Mouse (Mus musculus) c-Kit-negative CD71-positive TER-119-positive erythroid progenitor cells, embryonic 14.5 days (primary cell): ENCODE measurements around the gene Fam192a.

Source experiments
- DNase-seq: peaks from one replicate; pipeline ENCODE4 v3.0.0-alpha.2; 2013; ENCODE audit warnings: low read depth, low spot score

Fam192a gene

DNA sequence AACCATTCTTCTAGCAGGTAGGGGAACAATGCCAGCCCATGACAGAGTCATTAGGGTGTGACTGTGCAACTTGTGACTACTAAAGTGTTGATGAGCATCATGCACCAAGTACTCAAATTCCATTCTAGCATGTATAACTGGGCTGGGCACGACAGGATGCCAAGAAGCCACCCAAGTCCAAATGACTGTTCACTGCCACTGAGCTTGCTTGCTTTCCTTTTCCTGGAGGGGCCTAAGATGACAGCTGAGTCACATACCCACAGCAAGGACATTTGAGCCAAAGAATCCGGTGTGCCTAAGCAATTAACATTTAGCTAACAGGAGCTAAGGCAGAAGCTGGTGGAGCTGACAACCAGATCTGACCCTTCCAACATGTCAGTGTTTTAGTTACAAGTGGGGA is 29.9 kb downstream of the Fam192a start:
- no peak for DNase-seq

DNA sequence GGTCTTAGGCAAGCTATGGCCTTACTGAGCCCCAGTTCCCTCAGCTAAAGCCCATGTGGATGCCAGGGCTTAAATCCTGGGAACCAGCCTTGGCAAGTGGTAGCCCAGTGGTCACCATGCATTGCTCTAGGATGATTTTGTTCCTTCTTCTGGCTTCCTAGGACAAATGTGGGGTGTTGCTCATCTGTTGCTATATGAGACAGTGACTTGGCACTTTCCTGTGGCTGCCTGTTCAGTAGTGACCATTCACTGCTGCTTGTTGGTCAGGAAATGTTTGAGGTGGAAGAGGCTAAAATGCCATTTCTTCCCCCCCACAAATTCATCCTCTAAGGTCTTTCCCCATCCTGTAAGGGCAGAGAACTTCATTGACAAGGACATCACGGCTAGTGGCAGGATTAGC is 32.4 kb downstream of the Fam192a start:
- DNase-seq: no peak

DNA sequence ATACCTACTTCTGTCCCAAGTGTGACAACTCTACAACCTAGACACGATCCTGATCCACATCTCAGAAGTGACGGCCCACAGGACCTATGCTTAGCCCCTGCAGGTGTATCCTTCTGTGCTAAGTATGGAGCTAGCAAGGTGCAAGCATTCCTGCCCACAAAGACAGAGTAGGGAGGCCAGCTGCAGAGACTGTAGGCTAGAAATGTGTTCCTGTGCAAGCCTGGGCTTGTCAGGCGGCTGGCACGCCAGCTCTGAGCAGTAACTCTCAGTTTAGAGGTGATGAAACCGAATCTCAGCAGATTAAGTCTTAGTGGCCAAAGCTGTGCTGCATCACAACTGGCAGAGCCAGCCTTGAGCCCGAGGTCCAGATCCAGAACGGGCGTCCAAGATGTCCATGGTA is 33.7 kb downstream of the Fam192a start:
- DNase-seq: no peak

DNA sequence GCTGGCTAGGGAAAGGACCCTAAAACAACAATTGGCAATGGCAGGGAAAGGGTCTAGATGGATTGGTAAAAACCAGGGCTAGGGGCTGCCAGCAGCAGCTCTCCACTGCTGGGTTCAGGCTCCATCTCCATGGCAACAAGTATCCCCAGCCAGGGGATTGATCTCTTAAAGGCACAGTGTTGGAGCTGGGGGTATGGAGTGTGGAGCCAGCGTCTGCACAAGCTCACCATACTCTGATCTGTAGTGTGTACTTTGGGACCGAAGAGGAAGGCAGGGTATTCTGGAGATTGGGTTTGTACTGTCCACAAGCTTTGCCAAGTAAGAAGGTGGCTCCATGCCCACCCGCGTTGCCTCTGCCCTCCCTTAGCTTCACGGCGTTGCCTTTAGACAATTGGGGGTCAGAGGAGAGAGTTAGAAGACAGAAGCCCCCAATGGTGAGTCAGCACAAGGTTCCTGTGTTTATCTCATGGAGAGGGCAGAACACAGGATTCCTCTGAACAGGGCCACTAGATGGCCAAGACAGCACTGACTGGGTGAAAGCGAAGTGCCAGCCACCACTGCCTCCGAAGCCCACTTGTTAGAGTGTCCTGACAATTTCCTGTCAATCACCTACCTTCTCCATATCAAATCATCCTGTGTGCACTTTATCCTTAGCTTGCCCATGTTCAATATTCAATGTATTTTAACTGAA is 34.5 kb downstream of the Fam192a start:
- no peak for DNase-seq

DNA sequence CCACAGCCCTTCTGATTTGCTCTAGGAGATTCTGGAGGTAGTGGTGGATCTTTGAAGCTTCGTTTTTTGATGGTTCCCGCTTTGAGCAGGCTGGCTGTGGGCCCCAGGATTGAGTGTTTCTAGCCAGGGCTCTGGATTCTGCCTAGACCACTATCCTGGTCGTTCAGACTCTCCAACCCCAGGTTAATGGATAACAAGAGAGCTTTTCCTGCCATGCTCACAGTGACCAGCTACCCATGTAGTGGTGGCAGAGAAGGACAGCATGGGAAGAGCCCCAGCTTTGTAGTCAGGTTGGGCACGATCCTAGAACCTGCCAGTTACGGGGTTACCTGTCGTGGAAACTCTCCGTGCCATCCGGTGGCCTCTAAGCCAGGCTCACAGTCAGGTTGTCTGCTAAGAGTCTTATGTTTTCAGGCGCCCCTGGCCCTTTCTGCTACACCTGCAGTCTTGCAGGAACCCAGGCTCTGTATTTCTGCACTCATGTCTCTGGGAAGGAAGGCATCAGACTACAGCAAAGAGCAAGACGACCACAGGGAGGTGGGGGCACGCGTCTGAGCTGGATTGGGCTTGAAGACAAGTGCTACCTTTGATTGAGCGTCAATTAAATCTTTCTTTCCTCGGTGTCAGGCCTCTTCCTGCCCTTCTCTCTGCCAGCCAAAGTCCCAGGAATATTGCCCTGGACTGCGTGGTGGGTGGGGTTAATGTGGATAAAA is 35.2 kb downstream of the Fam192a start:
- no peak for DNase-seq

DNA sequence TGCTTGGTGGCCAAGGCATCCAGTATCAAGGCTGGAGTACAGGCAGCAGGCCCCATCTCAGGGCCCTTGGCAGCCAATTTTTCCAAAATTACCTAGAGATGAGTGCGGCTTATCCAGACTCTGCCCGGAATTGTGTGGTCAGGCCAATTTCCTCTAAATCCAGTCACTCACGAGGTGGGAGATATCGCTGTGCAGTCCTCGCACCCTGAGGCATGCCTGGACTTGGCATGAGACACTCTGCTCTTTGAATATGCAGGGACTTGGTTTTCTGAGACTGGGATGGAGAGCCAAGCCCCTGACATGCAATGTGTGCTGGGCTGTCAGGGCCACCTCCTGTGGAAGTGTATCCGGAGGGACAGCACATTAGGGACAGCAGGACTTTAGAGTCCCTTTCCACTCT is 35.8 kb downstream of the Fam192a start:
- no peak for DNase-seq

DNA sequence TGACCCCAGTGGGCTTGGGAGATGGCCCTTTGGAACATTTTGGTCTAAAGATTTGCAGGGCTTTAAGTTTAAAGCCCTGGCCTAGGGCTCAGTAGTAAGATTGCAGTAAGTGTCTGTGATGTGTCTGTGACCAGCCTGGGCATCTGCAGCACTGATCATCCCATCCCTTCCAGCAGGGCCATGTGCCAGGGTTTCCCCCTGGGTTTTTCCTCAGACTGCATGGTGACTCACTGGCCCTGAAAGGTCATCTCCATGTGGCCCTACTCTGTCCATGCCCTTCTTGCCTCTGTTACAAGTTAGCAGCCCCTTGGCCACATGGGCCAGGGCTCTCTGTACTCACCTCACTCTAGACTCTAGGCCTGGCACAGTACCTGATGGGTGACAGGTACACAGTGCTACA is 37.4 kb downstream of the Fam192a start:
- DNase-seq: no peak

DNA sequence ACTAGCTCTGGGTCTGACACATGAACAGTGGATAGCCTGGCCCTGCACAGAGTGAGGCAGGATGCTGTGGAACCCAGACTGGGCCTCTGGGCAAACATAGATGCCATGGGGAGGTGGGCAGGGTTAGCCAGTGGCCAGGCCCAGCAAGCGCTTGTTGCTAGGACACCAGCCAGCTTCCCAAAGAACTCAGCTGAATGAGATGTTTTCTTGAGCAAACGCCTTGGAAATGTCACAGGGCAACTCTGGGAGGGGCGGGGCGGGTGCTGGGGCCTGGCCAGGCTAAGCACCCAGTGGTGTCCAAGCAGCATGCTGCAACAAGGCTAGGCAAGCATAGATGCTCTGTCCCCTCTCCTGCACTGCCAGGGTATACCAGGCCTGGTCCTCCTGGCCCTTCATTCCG is 40.5 kb downstream of the Fam192a start:
- no peak for DNase-seq

DNA sequence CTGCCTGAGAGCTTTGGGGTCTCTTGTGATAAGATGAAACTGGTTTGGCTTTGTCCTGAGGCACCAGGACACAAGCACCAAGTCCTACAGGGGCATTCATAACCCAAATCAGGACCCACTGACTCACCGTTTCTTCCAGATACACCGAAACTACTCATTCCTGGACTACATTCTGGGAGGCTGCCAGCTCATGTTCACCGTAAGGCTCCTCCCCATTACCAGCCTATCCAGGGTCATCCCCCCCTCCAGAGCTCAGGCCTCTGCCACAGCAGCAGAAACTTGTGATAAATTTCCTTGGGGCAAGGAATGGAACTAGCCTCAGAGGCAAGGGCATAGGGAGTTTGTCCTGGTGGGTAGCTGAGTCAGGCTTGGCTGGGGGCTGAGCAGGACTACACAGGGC is 44.5 kb downstream of the Fam192a start:
- DNase-seq: no peak

DNA sequence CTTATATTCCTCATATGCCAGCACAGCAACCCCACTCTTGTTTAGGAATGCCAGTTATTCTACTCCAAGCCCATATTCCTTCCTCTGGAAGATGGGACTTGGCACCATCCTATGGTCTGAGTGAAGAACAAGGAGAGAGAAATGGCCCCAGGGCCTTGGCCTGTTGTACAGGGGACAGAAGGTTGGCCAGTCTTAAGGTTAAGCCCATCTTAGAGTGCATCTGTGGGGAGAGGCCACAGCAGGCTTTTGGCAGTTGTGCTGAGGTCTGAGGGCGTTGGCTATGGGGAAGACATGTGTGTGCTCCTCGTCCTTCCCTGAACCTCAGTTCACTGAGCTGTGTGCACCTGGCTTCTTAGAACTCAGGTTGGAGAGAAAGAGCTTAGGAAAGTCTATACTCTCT is 49.1 kb downstream of the Fam192a start:
- DNase-seq: no peak

DNA sequence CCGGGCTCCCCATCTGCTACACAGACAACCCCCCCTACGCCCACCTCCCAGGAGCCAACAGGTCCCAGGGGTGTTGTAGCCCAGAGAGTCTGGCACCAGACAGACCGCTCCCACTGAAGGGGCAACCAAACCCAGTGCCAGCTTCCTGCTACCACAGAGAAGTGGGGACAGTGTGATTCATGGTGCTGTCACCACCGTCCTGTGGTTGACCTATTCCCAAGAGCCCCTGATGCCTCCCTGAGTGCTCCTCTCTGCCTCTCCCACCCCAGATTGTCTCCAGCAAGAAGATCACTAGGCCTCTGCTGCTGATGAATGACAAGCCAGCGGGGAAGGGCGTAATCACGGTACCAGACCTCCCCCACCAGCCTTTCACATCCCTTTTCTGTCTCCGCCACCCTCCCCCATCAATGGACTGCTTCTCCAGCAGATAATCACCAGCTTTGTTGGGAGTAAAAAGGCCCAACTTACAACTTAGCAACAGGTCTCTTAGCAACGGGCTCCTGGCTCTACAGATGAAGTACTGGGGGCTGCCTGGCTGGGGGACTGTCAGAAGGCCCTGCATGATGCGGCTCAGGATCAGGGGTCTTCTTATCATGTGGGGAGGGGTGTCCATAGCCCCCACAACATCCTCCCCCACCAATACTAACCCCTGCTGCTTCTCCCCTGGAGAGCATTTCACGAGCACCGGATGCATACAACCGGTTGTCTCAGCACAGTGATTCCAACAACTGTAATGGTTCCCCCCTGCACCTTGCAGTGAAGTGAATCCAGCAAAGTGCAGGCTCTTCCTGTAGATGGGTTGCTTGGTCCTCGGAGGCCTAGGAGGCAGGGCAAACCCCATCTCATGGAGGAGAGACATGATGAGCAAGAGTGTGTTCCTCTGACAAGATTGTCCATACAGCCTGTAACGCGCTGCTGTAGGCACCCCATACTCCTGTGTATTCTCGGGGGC is 50.0 kb downstream of the Fam192a start:
- DNase-seq: no peak

DNA sequence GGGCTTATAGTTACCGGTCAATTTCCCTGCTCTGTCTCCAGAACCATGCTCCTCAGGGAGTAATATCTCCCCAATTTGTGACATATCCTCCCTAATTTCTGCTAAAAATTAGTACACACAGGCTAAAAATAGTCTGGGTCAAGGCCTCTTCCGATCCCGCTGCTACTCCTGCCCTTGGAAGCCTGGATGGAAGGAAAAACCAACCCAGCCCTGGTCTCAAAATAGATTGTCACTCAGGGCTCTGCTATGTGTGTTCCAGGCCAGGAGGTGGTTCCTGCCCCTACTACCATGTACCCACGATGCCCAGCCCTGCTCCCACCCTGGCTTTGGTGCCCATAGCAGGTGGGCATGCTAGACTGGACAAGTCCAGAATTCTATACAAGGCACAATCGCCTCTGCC is 51.8 kb downstream of the Fam192a start:
- DNase-seq: no peak

DNA sequence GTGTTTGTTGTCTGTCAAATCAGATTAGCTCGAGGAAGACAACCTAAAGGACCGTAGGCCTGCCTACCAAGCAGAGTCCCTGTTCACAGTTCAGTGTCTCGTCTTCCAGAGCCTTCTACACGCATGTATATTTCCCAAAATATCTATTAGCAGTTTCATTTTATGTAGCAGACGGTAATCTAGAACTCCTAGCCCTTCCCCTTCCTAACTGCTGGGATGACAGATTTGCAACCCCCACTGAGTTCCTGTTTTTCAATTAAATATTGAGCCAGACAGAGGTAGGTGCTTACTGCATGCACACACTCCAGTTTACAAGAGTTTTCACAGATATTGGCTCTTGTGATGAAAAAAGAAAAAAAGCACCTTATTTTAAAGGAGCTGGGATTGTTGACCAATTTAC is 52.3 kb downstream of the Fam192a start:
- no peak for DNase-seq

DNA sequence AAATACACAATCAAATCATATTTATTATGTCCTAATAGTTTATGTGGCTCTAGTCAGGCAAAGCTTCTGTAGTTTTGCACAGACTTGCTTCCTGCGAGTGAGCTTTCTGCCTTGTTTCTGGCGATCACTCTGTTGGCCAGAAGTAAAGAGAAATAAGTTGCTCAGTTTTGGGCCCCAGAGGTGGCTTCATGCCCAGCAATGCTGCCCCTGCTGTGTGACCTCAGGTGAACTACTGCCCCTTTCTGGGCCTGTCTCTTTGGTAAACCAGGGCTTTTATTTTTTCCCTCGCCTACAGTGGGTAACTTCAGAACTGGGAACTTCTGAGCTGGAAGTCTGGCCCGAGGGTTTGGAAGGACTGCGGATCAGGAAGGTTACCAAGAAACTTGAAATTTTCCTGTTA is 52.8 kb downstream of the Fam192a start:
- DNase-seq: no peak

DNA sequence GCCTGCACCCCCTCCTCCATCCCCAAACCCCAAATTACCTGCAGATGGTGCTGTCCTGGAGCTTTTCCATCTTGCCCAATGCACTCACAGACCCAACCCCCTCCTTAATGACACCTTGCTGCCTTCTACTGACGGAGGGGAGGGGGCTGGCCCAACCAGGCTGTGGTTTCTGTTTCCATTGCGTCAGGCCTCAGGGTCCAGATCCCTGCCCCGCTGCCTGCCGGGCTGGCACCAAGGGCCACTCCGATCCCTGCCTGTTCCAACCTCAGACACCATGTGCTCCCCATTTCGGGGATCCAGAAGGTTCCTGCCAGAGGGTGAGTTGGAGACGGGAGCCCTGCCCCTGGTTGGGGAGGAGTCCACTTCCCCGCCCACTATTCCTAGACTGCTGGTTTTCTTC is 57.8 kb downstream of the Fam192a start:
- no peak for DNase-seq

DNA sequence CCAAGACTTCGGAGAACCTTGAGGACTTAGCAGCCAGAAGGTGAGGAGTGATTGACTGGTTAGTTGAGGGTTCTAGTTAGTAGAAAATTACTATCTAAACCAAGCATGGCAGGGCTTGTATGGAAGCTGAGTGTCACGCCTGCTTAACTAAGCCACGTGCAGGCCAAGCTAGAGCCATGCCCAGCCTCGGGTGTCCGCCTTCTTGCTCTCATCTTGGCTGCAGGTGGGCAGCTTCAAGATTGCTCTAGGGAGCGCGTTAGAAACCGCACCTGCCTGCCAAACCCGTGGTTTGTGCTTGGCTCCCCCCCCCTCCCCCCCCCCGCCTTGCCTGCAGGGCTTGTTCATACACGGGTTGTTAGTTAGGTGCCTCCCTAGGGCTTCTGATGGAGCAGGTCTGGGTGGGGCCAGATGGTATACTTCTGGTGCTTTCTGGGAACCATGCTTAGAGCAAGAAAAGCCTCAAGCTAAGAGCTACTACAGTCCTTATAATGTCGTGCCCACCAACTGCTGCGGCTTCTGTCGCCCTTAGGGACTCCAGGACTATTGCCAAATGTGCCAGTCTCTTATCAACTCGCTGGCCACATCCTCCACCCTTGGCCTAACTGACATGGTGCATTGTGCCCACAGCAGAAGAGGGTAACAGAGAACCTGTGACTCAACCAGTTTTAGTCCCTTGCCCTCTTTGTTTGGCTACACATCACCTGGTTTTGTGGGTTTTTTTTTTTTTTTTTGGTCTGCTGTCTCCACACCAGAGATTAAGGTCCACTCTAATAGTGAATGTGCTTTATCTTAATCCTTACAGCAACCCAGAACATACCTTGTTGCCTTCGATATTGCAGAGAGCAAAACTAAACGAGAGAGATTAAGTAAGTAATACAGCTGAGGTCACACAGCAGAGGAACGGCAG is 60.7 kb downstream of the Fam192a start:
- no peak for DNase-seq

DNA sequence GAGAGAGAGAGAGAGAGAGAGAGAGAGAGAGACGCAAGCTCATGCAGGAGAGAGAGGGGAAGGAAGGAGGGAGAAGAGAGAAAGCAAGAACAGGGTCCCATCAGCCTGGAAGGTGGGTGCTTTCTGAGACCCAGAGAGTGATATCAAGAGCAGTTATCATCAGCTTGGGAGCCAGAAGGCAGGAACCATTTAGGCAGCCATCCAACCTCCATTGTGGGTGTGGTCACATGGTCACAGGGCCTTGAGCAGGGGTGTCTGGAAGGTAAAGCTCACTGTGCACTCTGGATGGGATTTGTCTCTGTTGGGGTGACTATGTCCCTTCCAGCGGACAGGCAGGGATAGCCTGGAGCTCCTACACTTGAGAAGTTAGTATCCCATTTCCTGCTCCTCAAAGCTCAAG is 61.8 kb downstream of the Fam192a start:
- DNase-seq: no peak

DNA sequence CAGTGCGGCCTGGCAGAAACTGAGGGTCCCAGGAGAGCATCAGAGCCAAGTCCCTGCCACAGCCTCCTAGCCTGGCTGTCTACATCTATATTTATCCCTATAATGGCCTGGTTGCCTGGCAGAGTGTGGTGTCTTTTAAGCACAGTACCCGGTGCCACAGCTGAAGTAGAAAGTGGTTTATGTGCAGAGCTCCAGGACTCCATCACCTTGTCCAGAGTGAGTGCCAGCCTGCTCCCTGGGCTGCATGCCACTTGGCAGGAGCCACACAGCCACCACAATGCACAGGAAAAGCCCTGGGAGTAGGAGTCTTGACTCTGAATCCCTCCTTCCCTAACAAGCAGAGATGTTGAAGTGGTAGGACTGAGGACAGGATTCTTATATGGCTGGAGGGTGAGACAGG is 64.3 kb downstream of the Fam192a start:
- DNase-seq: no peak

DNA sequence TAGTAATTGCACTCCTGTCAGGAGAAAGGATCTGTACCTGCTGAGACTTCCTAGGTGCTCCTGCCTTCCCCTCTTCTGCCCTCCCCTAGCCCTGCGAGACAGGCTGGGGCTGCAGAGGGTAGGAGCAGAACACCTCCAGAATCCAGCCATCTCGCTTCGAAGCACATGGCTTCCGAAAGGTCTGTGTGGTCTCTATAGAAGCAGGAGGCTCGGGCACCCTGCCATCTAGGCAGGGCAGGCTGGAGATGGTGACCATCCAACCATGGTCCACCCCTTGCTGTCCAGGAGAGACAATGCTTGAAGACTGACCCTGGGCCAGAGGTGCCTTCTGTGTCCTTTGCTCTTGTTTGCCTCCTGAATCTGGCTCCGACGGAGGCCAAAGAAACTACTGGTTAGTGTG is 66.2 kb downstream of the Fam192a start:
- DNase-seq: no peak

DNA sequence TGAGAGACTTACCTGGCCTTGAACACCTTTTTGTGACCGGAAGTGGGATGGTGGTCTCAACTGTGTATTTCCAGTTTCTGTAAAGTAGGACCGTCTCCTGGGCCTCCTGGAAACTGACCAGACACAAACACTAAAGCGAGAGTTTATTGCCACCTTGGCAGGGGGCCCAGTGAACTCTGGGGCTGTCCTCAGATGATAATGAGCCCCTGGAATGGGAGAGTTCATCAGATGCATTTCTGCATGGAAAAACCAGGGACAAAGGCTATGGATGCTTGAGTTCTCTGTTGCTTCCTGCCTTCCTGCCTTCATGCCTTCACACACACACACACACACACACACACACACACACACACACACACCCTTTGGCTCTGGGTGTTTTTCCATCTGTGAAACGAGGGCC is 67.2 kb downstream of the Fam192a start:
- DNase-seq: no peak

DNA sequence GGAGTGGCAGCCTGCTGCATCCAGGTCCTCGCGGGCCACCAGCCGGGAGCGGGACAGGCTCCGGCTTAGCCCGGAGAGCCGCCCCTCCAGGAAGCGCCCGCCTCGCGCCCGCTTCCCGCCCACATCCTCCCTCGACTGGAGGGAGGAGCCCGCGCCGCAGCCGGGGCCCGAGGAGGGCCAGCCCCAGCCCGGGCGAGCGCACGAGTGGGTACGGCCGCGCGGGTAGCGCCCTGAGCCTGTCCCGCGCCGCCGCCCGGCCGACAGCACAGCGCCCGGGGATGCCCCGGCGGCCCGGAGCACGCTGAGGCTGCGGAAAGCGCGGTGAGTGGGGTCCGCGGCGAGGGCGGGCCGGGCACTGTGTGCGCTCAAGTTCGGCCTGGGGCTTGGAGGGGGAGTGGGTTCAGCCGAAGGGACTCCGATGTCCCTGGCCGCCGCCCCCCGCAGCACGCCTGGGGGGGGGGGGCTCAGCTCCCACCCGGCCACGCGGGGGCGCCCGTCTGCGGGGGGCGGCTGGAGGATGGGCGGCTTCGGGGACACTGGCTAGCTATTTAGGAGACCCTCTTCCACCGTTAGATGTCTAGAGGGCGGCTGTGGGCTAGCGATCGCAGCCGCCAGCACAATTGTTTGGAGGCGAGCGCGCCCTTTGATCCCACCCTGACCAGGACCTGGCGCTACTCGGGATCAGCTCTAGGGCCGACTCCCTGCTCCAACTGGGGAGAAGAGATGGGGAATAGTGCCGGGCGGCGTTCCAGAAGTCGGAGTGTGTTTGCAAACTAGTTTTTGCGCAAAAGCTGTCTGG is 68.7 kb downstream of the Fam192a start, which contains the start of gene Cpne2:
TSS of gene Cpne2 (plus strand) at position 118 of the 799 bp plus-strand sequence.
- DNase-seq: no peak
